Mouse (Mus musculus) cortical plate, adult 2 months (tissue): Measurements from ENCODE around the gene Ankrd16.

Experiments used
- CTCF ChIP-seq: fragments of 200-500 bp; IDR thresholded peaks from 2 replicates; pipeline ENCODE4 v1.5.1; 2011; ENCODE audit warnings: mild to moderate bottlenecking, control low read depth, low read length; ENCODE audit not compliant: insufficient read depth; ENCODE audit errors: extremely low read depth
- POLR2A ChIP-seq: fragments of 200-500 bp; IDR thresholded peaks from 2 replicates; pipeline ENCODE4 v1.6.1; 2011; ENCODE audit warnings: mild to moderate bottlenecking, low read length, control low read depth; ENCODE audit not compliant: insufficient read depth; ENCODE audit errors: extremely low read depth

GRCm38 (mm10) chr2:11772401-11772800 lies 5.3 kb upstream of the Ankrd16 start:
- no peak for TF ChIP-seq CTCF
- no peak for TF ChIP-seq POLR2A
